Mouse (Mus musculus) heart, postnatal 0 days (tissue): Measurements from ENCODE around the gene Sardh. TPM values are rescaled to one million over a fixed set of nuclear protein-coding genes. Genes with fewer than 3 reads are reported as not detected.
A peak's percentile ranks its signal among the peaks of the same experiment; 100 is the strongest.

ENCODE experiments used
- ATAC-seq: fragments of 200-750 bp; cut with Nextera tagmentation; 2 replicates; pipeline ENCODE4 v1.8.0; 2017; ENCODE audit warnings: low read depth, moderate number of reproducible peaks, moderate library complexity; ENCODE audit not compliant: insufficient read depth
- DNase-seq: peaks from one replicate; pipeline ENCODE4 v3.0.0-alpha.2; 2016; ENCODE audit warnings: low spot score
- H3K27ac ChIP-seq: fragments of 300-500 bp; sonication (generic); 2 replicates; pipeline ENCODE4 v1.5.1; 2014; ENCODE audit warnings: low read depth, mild to moderate bottlenecking
- H3K27me3 ChIP-seq: fragments of 300-500 bp; sonication (generic); 2 replicates; pipeline ENCODE4 v1.6.1; 2014; ENCODE audit warnings: low read length, mixed read lengths; ENCODE audit not compliant: control insufficient read depth, insufficient read depth
- H3K36me3 ChIP-seq: fragments of 300-500 bp; sonication (generic); replicated peaks from 2 replicates; pipeline ENCODE4 v1.6.1; 2014; ENCODE audit warnings: low read length, mixed read lengths; ENCODE audit not compliant: control insufficient read depth, insufficient read depth
- H3K4me1 ChIP-seq: fragments of 300-500 bp; sonication (generic); 2 replicates; pipeline ENCODE4 v1.6.1; 2014; ENCODE audit warnings: antibody characterized with exemption; ENCODE audit not compliant: control insufficient read depth, insufficient read depth
- H3K4me2 ChIP-seq: fragments of 300-500 bp; sonication (generic); 2 replicates; pipeline ENCODE4 v1.6.1; 2014; ENCODE audit warnings: low read depth, mild to moderate bottlenecking, low read length, moderate library complexity
- H3K4me3 ChIP-seq: fragments of 300-500 bp; sonication (generic); 2 replicates; pipeline ENCODE4 v1.5.1; 2014; ENCODE audit warnings: low read depth, low read length
- H3K9ac ChIP-seq: fragments of 300-500 bp; sonication (generic); replicated peaks from 2 replicates; pipeline ENCODE4 v1.6.1; 2014; ENCODE audit warnings: low read depth, low read length, mixed read lengths
- H3K9me3 ChIP-seq: fragments of 300-500 bp; sonication (generic); replicated peaks from 2 replicates; pipeline ENCODE4 v1.6.1; 2016; ENCODE audit warnings: low read length; ENCODE audit not compliant: control insufficient read depth
- CTCF ChIP-seq: IDR thresholded peaks from 2 replicates; pipeline ENCODE4 v1.5.1; 2016; ENCODE audit warnings: antibody characterized with exemption, control low read depth, low read depth
- EP300 ChIP-seq: IDR thresholded peaks from 2 replicates; pipeline ENCODE4 v1.6.1; 2016; ENCODE audit warnings: antibody characterized with exemption, low read depth
- WGBS: fragments of 180-500 bp; shearing (Covaris S2); extraction: QIAGEN DNeasy Blood & Tissue Kit; methylation state at CpG from one replicate; pipeline ENCODE4 v1.1.7; 2014; 5-methylcytosine and 5-hydroxymethylcytosine counted together
- polyA plus RNA-seq: library from polyadenylated mRNA; unstranded; fragments of >200 nt; fragmentation: Nextera tagmentation; extraction: Ambion mirVana; gene quantifications from 2 replicates; pipeline ENCODE4 v1.2.1, GENCODE M21; 2015
- total RNA-seq: library from RNA; depleted of rRNA; stranded (reverse); fragments of >200 nt; gene quantifications from 2 replicates; pipeline ENCODE4 v1.2.3, GENCODE M21; 2014; ENCODE audit warnings: low replicate concordance

Sardh gene
- total and polyA plus RNA-seq, 2 experiments from 2014 or later, result 20.7 to 31.6 TPM

- Histone ChIP-seq H3K4me2 (no peak overlapping the region), H3K27me3 (no peaks in the 10 kb centered on the region), H3K9ac (no peak overlapping the region), H3K4me1 (no peaks in the 10 kb centered on the region), H3K36me3 (no peaks in the 10 kb centered on the region), H3K4me3 (no peak overlapping the region), H3K9me3 (no peaks in the 10 kb centered on the region), H3K27ac (no peak overlapping the region)
- no peak for DNase-seq
- 74% methylated on average over 7 of the region's 7 CpGs for WGBS
- TF ChIP-seq CTCF (no peak), EP300 (no peak)
- ATAC-seq, result no peak
These were observed 36.3 kb upstream of the Sardh start for GRCm38 (mm10) chr2:27284441-27284840.

- no peak for TF ChIP-seq CTCF
- TF ChIP-seq EP300, result no peak
- Histone ChIP-seq H3K4me1 (no peaks in the 10 kb centered on the region), H3K9ac (no peak overlapping the region), H3K36me3 (0 out of 2 replicates have a peak, but pooled peaks cover 10% of the 10 kb centered on the region), H3K4me3 (no peak overlapping the region), H3K27ac (no peak overlapping the region), H3K9me3 (no peaks in the 10 kb centered on the region), H3K4me2 (no peak overlapping the region), H3K27me3 (no peaks in the 10 kb centered on the region)
- ATAC-seq, result no peak
- 82% methylated on average over 9 of the region's 9 CpGs for WGBS
- DNase-seq, result no peak
These were observed 33.6 kb upstream of the Sardh start for GRCm38 (mm10) chr2:27281771-27282170.

GRCm38 (mm10) chr2:27280920-27281611 lies 32.9 kb upstream of the Sardh start:
- H3K36me3 ChIP-seq, result 0 out of 2 replicates have a peak, but pooled peaks cover 12% of the 10 kb centered on the region
- 30% methylated on average over 13 of the region's 13 CpGs for WGBS

GRCm38 (mm10) chr2:27278859-27279258 lies 30.7 kb upstream of the Sardh start:
- ATAC-seq (no peak), DNase-seq (no peak)
- H3K36me3 ChIP-seq, result peaks cover 25% of the 10 kb centered on the region
- H3K27me3 ChIP-seq, result no peaks in the 10 kb centered on the region
- no peak overlapping the region for H3K4me2 ChIP-seq
- no peak overlapping the region for H3K27ac ChIP-seq
- no peak overlapping the region for H3K9ac ChIP-seq
- TF ChIP-seq CTCF (no peak), EP300 (no peak)
- no peaks in the 10 kb centered on the region for H3K9me3 ChIP-seq
- no peaks in the 10 kb centered on the region for H3K4me1 ChIP-seq
- H3K4me3 ChIP-seq, result no peak overlapping the region
- 86% methylated on average over 7 of the region's 7 CpGs for WGBS

More at GRCm38 (mm10) chr2:27280920-27281611, 32.9 kb upstream of the Sardh start:
- Histone ChIP-seq H3K27ac (no peak overlapping the region), H3K4me2 (no peak overlapping the region), H3K9ac (no peak overlapping the region), H3K9me3 (no peaks in the 10 kb centered on the region), H3K4me1 (no peaks in the 10 kb centered on the region), H3K4me3 (no peak overlapping the region), H3K27me3 (no peaks in the 10 kb centered on the region)
- ATAC-seq, result peak; percentile 70
- TF ChIP-seq CTCF, result peak; percentile 75
- TF ChIP-seq EP300, result no peak
- peak; percentile 52 for DNase-seq

- Histone ChIP-seq H3K4me1 (peaks cover 9% of the 10 kb centered on the region), H3K27me3 (no peaks in the 10 kb centered on the region), H3K4me3 (no peak overlapping the region), H3K9me3 (no peaks in the 10 kb centered on the region), H3K27ac (no peak overlapping the region), H3K4me2 (no peak overlapping the region), H3K36me3 (peaks cover 17% of the 10 kb centered on the region), H3K9ac (no peak overlapping the region)
- TF ChIP-seq CTCF (no peak), EP300 (no peak)
- ATAC-seq, result peak; percentile 60
- peak; percentile 26 for DNase-seq
- whole genome bisulfite sequencing, result 11% methylated on average over 2 of the region's 2 CpGs
These were observed 20.2 kb upstream of the Sardh start for GRCm38 (mm10) chr2:27268325-27268724.

GRCm38 (mm10) chr2:27265819-27266218 lies 17.7 kb upstream of the Sardh start:
- Histone ChIP-seq H3K4me2 (no peak overlapping the region), H3K4me3 (no peak overlapping the region), H3K9me3 (no peaks in the 10 kb centered on the region), H3K4me1 (peaks cover 9% of the 10 kb centered on the region), H3K27me3 (no peaks in the 10 kb centered on the region), H3K36me3 (peaks cover 6% of the 10 kb centered on the region), H3K9ac (no peak overlapping the region), H3K27ac (no peak overlapping the region)
- DNase-seq, result no peak
- ATAC-seq, result no peak
- WGBS, result 76% methylated on average over 3 of the region's 3 CpGs
- no peak for TF ChIP-seq EP300
- no peak for TF ChIP-seq CTCF
